Comparison of ENCODE assay signal across 8 mouse cellular contexts in the genomic region with DNA sequence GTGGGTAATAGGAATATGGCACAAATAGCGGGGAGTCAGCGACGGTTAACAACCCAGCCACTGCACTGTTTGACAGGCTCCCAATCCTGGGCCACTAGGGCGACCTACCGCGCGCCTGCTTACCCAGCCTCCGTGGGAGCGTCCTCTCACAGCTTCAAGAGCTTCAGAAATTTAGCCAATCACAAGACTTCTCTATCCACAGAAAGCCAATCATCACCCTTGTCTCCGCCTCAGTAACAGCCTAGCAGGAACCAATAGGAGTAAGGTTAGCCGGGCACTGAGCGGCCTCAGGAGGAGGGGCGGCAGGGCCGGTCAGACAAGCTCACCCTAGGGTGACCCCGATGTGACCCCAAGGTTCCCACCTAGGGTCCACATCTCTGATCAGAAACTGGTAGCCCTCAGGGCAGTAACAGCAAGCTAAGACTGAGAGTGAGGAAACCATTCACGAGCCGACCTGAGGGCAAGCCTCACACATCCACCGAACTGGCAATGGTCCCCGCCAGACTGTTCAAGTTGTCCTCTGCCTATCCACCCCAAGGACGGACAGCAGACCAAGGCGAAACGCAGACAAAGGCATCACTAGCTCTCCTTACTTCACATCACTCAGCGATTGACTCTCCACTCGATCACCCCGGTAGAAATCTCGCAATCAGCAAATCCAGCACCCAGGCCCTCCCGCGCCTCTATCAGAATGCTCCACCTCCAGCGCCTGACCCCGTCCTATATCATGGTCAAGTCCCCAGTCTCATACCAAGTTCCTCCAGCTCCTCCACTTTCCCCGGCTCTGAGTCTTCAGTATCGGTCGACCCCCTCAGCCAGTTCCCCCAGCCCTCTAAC. TPM values are rescaled to one million over a fixed set of nuclear protein-coding genes. Genes with fewer than 3 reads are reported as not detected.
A peak's percentile ranks its signal among the peaks of the same experiment; 100 is the strongest.
DNase-seq lines count a peak whose midpoint lies in the region; ATAC-seq and TF ChIP-seq lines count a peak whose summit lies in the region.

No protein-coding gene starts in this region.

- H3K36me3 ChIP-seq in CH12.LX (replicated peaks in 1 of 2; ENCODE audit: control insufficient read depth in 1 of 2, insufficient read depth in 1 of 2, low read length in 1 of 2), result peaks cover 37 to 43% of the 10 kb centered on the region in 2 experiments
- peaks cover 61% of the 10 kb centered on the region for H3K36me3 ChIP-seq in forebrain, embryonic 13.5 days (ENCODE audit: poor library complexity, severe bottlenecking)
- peaks cover 53% of the 10 kb centered on the region for H3K36me3 ChIP-seq in heart, postnatal 0 days (replicated peaks; ENCODE audit: control insufficient read depth, insufficient read depth, low read length)
- H3K36me3 ChIP-seq in liver, embryonic 15.5 days (replicated peaks), result peaks cover 44% of the 10 kb centered on the region
- H3K36me3 ChIP-seq in neural tube, embryonic 11.5 days (ENCODE audit: control insufficient read depth, insufficient read depth, low read length), result peaks cover 38% of the 10 kb centered on the region
- peaks cover 35% of the 10 kb centered on the region for H3K36me3 ChIP-seq in stomach, postnatal 0 days (ENCODE audit: control insufficient read depth, insufficient read depth, low read length)

- peak overlapping the region; percentile 67 for H3K9ac ChIP-seq in CH12.LX (ENCODE audit: insufficient read depth, low read depth)
- peak overlapping the region; percentile 97 for H3K9ac ChIP-seq in forebrain, embryonic 13.5 days
- H3K9ac ChIP-seq in heart, postnatal 0 days (replicated peaks; ENCODE audit: low read depth, low read length), result peak overlapping the region; percentile 88
- H3K9ac ChIP-seq in liver, embryonic 15.5 days, result peak overlapping the region; percentile 83
- peak overlapping the region; percentile 74 for H3K9ac ChIP-seq in neural tube, embryonic 11.5 days (ENCODE audit: low read length)
- peak overlapping the region; percentile 84 for H3K9ac ChIP-seq in stomach, postnatal 0 days (ENCODE audit: low read length)

- H3K4me1 ChIP-seq in CH12.LX (ENCODE audit: control insufficient read depth in 1 of 2, insufficient read depth in 2 of 2), result peaks cover 24 to 38% of the 10 kb centered on the region in 2 experiments
- peaks cover 39% of the 10 kb centered on the region for H3K4me1 ChIP-seq in forebrain, embryonic 13.5 days
- peaks cover 26% of the 10 kb centered on the region; the same call in 1 of the 2 replicates for H3K4me1 ChIP-seq in heart, postnatal 0 days (ENCODE audit: control insufficient read depth, insufficient read depth)
- peaks cover 69% of the 10 kb centered on the region for H3K4me1 ChIP-seq in liver, embryonic 15.5 days (replicated peaks)
- H3K4me1 ChIP-seq in neural tube, embryonic 11.5 days (ENCODE audit: control insufficient read depth, insufficient read depth, low read length), result peaks cover 32% of the 10 kb centered on the region
- peaks cover 15% of the 10 kb centered on the region for H3K4me1 ChIP-seq in stomach, postnatal 0 days (replicated peaks; ENCODE audit: control insufficient read depth, insufficient read depth)

- H3K4me2 ChIP-seq in CH12.LX (ENCODE audit: insufficient read depth, low read depth, poor library complexity, severe bottlenecking), result peak overlapping the region; percentile 78
- peak overlapping the region; percentile 99 for H3K4me2 ChIP-seq in forebrain, embryonic 13.5 days
- H3K4me2 ChIP-seq in heart, postnatal 0 days (ENCODE audit: low read depth, low read length), result peak overlapping the region; percentile 96
- H3K4me2 ChIP-seq in liver, embryonic 15.5 days, result peak overlapping the region; percentile 100
- H3K4me2 ChIP-seq in neural tube, embryonic 11.5 days (ENCODE audit: low read depth), result peak overlapping the region; percentile 94
- peak overlapping the region; percentile 95 for H3K4me2 ChIP-seq in stomach, postnatal 0 days (replicated peaks; ENCODE audit: low read depth)

- peak overlapping the region; percentile 88 for H3K27ac ChIP-seq in CH12.LX (ENCODE audit: insufficient read depth, low read depth)
- H3K27ac ChIP-seq in forebrain, embryonic 13.5 days, result peak overlapping the region; percentile 99
- peak overlapping the region; percentile 98 for H3K27ac ChIP-seq in heart, postnatal 0 days (ENCODE audit: low read depth)
- H3K27ac ChIP-seq in liver, embryonic 15.5 days (replicated peaks), result peak overlapping the region; percentile 92
- H3K27ac ChIP-seq in neural tube, embryonic 11.5 days (ENCODE audit: low read depth, low read length), result peak overlapping the region; percentile 84
- H3K27ac ChIP-seq in stomach, postnatal 0 days (replicated peaks), result peak overlapping the region; percentile 99

- under 1% methylated on average over 33 of the region's 33 CpGs for WGBS in forebrain, embryonic 13.5 days
- WGBS in heart, postnatal 0 days, result under 1% methylated on average over 33 of the region's 33 CpGs
- under 1% methylated on average over 33 of the region's 33 CpGs for WGBS in liver, embryonic 15.5 days (ENCODE audit: insufficient replicate concordance)
- WGBS in neural tube, embryonic 11.5 days, result under 1% methylated on average over 33 of the region's 33 CpGs
- WGBS in stomach, postnatal 0 days, result under 1% methylated on average over 33 of the region's 33 CpGs

- DNase-seq in CH12.LX (ENCODE audit: extremely low read depth), result peak; percentile 98
- peak; percentile 88 for DNase-seq in c-Kit-positive CD71-positive TER-119-negative erythroid progenitor cells, embryonic 14.5 days (ENCODE audit: low read depth)
- peak; percentile 98 for DNase-seq in heart, postnatal 0 days (ENCODE audit: low spot score)
- DNase-seq in kidney, postnatal 36 days, result peak; percentile 85 to 95
- peak; percentile 76 for DNase-seq in neural tube, embryonic 11.5 days (ENCODE audit: low spot score)
- DNase-seq in stomach, postnatal 0 days (ENCODE audit: low spot score), result peak; percentile 84

- no peak for TF ChIP-seq CTCF in CH12.LX (conservative IDR thresholded peaks at IDR 0.05 in 1 of 2, IDR thresholded peaks at IDR 0.05 in 1 of 2; ENCODE audit: low read depth in 2 of 2, low read length in 2 of 2)
- TF ChIP-seq CTCF in heart, postnatal 0 days (IDR thresholded peaks at IDR 0.05; ENCODE audit: low read depth), result no peak; the same call in 1 of the 2 replicates
- peak; percentile 23; the same call in 1 of the 2 replicates for TF ChIP-seq CTCF in stomach, postnatal 0 days (IDR thresholded peaks at IDR 0.05; ENCODE audit: low read depth)

- peak overlapping the region; percentile 56 to 70 (median 67) for H3K4me3 ChIP-seq in CH12.LX (replicated peaks in 1 of 3; ENCODE audit: low read depth in 2 of 3, low read length in 2 of 3, poor library complexity in 1 of 3)
- H3K4me3 ChIP-seq in forebrain, embryonic 13.5 days, result peak overlapping the region; percentile 79
- H3K4me3 ChIP-seq in heart, postnatal 0 days (ENCODE audit: low read depth, low read length), result peak overlapping the region; percentile 89
- H3K4me3 ChIP-seq in liver, embryonic 15.5 days (replicated peaks), result peak overlapping the region; percentile 69
- peak overlapping the region; percentile 89 for H3K4me3 ChIP-seq in neural tube, embryonic 11.5 days (ENCODE audit: low read depth, low read length)
- peak overlapping the region; percentile 73 for H3K4me3 ChIP-seq in stomach, postnatal 0 days (ENCODE audit: low read depth, low read length)

- H3K79me2 ChIP-seq in CH12.LX (replicated peaks; ENCODE audit: control insufficient read depth, extremely low read depth, insufficient read depth, poor library complexity, severe bottlenecking), result peaks cover 7% of the 10 kb centered on the region; the same call in 1 of the 2 replicates

- TF ChIP-seq RAD21 in CH12.LX (IDR thresholded peaks at IDR 0.05; ENCODE audit: low read depth, low read length), result no peak

- H3K9me3 ChIP-seq in CH12.LX (replicated peaks; ENCODE audit: low read length), result no peaks in the 10 kb centered on the region
- H3K9me3 ChIP-seq in forebrain, embryonic 13.5 days (replicated peaks), result no peaks in the 10 kb centered on the region
- no peaks in the 10 kb centered on the region for H3K9me3 ChIP-seq in heart, postnatal 0 days (replicated peaks; ENCODE audit: control insufficient read depth, low read length)
- no peaks in the 10 kb centered on the region for H3K9me3 ChIP-seq in liver, embryonic 15.5 days (replicated peaks)
- H3K9me3 ChIP-seq in neural tube, embryonic 11.5 days (ENCODE audit: control insufficient read depth, low read length), result no peaks in the 10 kb centered on the region
- no peaks in the 10 kb centered on the region for H3K9me3 ChIP-seq in stomach, postnatal 0 days (ENCODE audit: control insufficient read depth, low read length)

- peak; percentile 72 for TF ChIP-seq POLR2A in CH12.LX (IDR thresholded peaks at IDR 0.05; ENCODE audit: low read depth, low read length)

- in situ Hi-C loops in CH12.LX (cut with MboI; ENCODE audit: low pct_ligation_motif_present, low pct_unique_long_range_greater_than_20kb, low sequenced_read_pairs), result loop anchor here (10.0 kb wide), 1 partner anchor 116 kb away; no protein-coding TSS in a partner anchor

- dilution Hi-C loops in CH12.LX (cut with MboI; ENCODE audit: extremely low pct_ligation_motif_present, extremely low pct_unique_long_range_greater_than_20kb, low sequenced_read_pairs), result no loop called here

- ATAC-seq in forebrain, embryonic 13.5 days, result peak; percentile 68
- ATAC-seq in heart, postnatal 0 days (ENCODE audit: insufficient read depth, low read depth), result peak; percentile 67
- peak; percentile 83 for ATAC-seq in liver, embryonic 15.5 days (ENCODE audit: insufficient read depth)
- ATAC-seq in neural tube, embryonic 11.5 days (ENCODE audit: insufficient read depth, low FRiP score, low TSS enrichment), result peak; percentile 64
- peak; percentile 70 for ATAC-seq in stomach, postnatal 0 days (ENCODE audit: low FRiP score, low TSS enrichment)

- no peak for TF ChIP-seq EP300 in CH12.LX (IDR thresholded peaks at IDR 0.05; ENCODE audit: low read length)
- TF ChIP-seq EP300 in heart, postnatal 0 days (IDR thresholded peaks at IDR 0.05; ENCODE audit: low read depth), result 0 out of 2 replicates have a peak, but pooled peaks have one; percentile 15
- TF ChIP-seq EP300 in stomach, postnatal 0 days (optimal IDR thresholded peaks at IDR 0.05), result no peak

- H3K27me3 ChIP-seq in CH12.LX (replicated peaks), result peaks cover 7% of the 10 kb centered on the region
- no peaks in the 10 kb centered on the region for H3K27me3 ChIP-seq in forebrain, embryonic 13.5 days
- H3K27me3 ChIP-seq in heart, postnatal 0 days (ENCODE audit: control insufficient read depth, insufficient read depth, low read length), result no peaks in the 10 kb centered on the region
- H3K27me3 ChIP-seq in liver, embryonic 15.5 days, result no peaks in the 10 kb centered on the region
- H3K27me3 ChIP-seq in neural tube, embryonic 11.5 days (ENCODE audit: control insufficient read depth, insufficient read depth, low read length), result no peaks in the 10 kb centered on the region
- no peaks in the 10 kb centered on the region for H3K27me3 ChIP-seq in stomach, postnatal 0 days (ENCODE audit: control insufficient read depth, insufficient read depth, low read length)

RNA-seq across cellular contexts. Expression of gene Kdm6b, which starts 4.7 kb away (rescaled TPM):
- total RNA-seq in CH12.LX (2012; rRNA removed) (2.9 and 5.7 TPM in 2 replicates), CH12.LX (2014; rRNA removed) (0.36 and 0.66 TPM in 2 replicates)
- 6.0 and 7.2 TPM in 2 replicates for polyA plus RNA-seq in CH12.LX (2012; ENCODE audit: insufficient read length, low read depth)
- 55.4 and 59.3 TPM in 2 replicates for polyA plus RNA-seq in forebrain, embryonic 13.5 days (2015; fragmentation: Nextera tagmentation; extraction: Ambion mirVana)
- 7.8 and 10.0 TPM in 2 replicates for total RNA-seq in heart, postnatal 0 days (2014; rRNA removed; ENCODE audit: low replicate concordance)
- 23.0 and 23.6 TPM in 2 replicates for polyA plus RNA-seq in heart, postnatal 0 days (2015; fragmentation: Nextera tagmentation; extraction: Ambion mirVana)
- 4.0 TPM in 2 replicates for polyA plus RNA-seq in liver, embryonic 15.5 days (2015; fragmentation: Nextera tagmentation; extraction: Ambion mirVana)
- polyA plus RNA-seq in neural tube, embryonic 11.5 days (2014; fragmentation: Nextera tagmentation; extraction: Ambion mirVana), result 37.9 and 42.0 TPM in 2 replicates
- 12.9 and 13.1 TPM in 2 replicates for polyA plus RNA-seq in stomach, postnatal 0 days (2015; fragmentation: Nextera tagmentation; extraction: Ambion mirVana)

RNA-seq across cellular contexts. Expression of gene Tmem88, which starts 10.7 kb away (rescaled TPM):
- total RNA-seq in CH12.LX (2012; rRNA removed) (0.25 and 0.38 TPM in 2 replicates), CH12.LX (2014; rRNA removed) (not detected in 2 replicates)
- 0.16 and 0.22 TPM in 2 replicates for polyA plus RNA-seq in CH12.LX (2012; ENCODE audit: insufficient read length, low read depth)
- 6.3 and 6.6 TPM in 2 replicates for polyA plus RNA-seq in forebrain, embryonic 13.5 days (2015; fragmentation: Nextera tagmentation; extraction: Ambion mirVana)
- total RNA-seq in heart, postnatal 0 days (2014; rRNA removed; ENCODE audit: low replicate concordance), result 32.4 and 33.0 TPM in 2 replicates
- 59.7 and 62.5 TPM in 2 replicates for polyA plus RNA-seq in heart, postnatal 0 days (2015; fragmentation: Nextera tagmentation; extraction: Ambion mirVana)
- polyA plus RNA-seq in liver, embryonic 15.5 days (2015; fragmentation: Nextera tagmentation; extraction: Ambion mirVana), result 6.6 and 7.1 TPM in 2 replicates
- polyA plus RNA-seq in neural tube, embryonic 11.5 days (2014; fragmentation: Nextera tagmentation; extraction: Ambion mirVana), result 13.1 and 17.2 TPM in 2 replicates
- polyA plus RNA-seq in stomach, postnatal 0 days (2015; fragmentation: Nextera tagmentation; extraction: Ambion mirVana), result 14.9 and 17.8 TPM in 2 replicates

RNA-seq across cellular contexts. Expression of gene Cyb5d1, which starts 13.3 kb away (rescaled TPM):
- total RNA-seq in CH12.LX (2012; rRNA removed), result 28.4 and 37.4 TPM in 2 replicates
- 27.3 and 29.3 TPM in 2 replicates for total RNA-seq in CH12.LX (2014; rRNA removed)
- 29.5 and 33.2 TPM in 2 replicates for polyA plus RNA-seq in CH12.LX (2012; ENCODE audit: insufficient read length, low read depth)
- 45.9 and 48.6 TPM in 2 replicates for polyA plus RNA-seq in forebrain, embryonic 13.5 days (2015; fragmentation: Nextera tagmentation; extraction: Ambion mirVana)
- total RNA-seq in heart, postnatal 0 days (2014; rRNA removed; ENCODE audit: low replicate concordance), result 14.2 and 17.6 TPM in 2 replicates
- 16.7 and 18.6 TPM in 2 replicates for polyA plus RNA-seq in heart, postnatal 0 days (2015; fragmentation: Nextera tagmentation; extraction: Ambion mirVana)
- 9.6 and 11.0 TPM in 2 replicates for polyA plus RNA-seq in liver, embryonic 15.5 days (2015; fragmentation: Nextera tagmentation; extraction: Ambion mirVana)
- polyA plus RNA-seq in neural tube, embryonic 11.5 days (2014; fragmentation: Nextera tagmentation; extraction: Ambion mirVana), result 44.7 and 48.4 TPM in 2 replicates
- polyA plus RNA-seq in stomach, postnatal 0 days (2015; fragmentation: Nextera tagmentation; extraction: Ambion mirVana), result 9.1 and 9.5 TPM in 2 replicates

RNA-seq across cellular contexts. Expression of gene Naa38, which starts 13.5 kb away (rescaled TPM):
- total RNA-seq in CH12.LX (2012; rRNA removed), result 193 and 208 TPM in 2 replicates
- 161 and 201 TPM in 2 replicates for total RNA-seq in CH12.LX (2014; rRNA removed)
- polyA plus RNA-seq in CH12.LX (2012; ENCODE audit: insufficient read length, low read depth), result 137 and 153 TPM in 2 replicates
- 100.0 and 108 TPM in 2 replicates for polyA plus RNA-seq in forebrain, embryonic 13.5 days (2015; fragmentation: Nextera tagmentation; extraction: Ambion mirVana)
- total RNA-seq in heart, postnatal 0 days (2014; rRNA removed; ENCODE audit: low replicate concordance), result 64.9 and 93.4 TPM in 2 replicates
- 171 and 175 TPM in 2 replicates for polyA plus RNA-seq in heart, postnatal 0 days (2015; fragmentation: Nextera tagmentation; extraction: Ambion mirVana)
- 77.2 and 88.0 TPM in 2 replicates for polyA plus RNA-seq in liver, embryonic 15.5 days (2015; fragmentation: Nextera tagmentation; extraction: Ambion mirVana)
- 125 and 129 TPM in 2 replicates for polyA plus RNA-seq in neural tube, embryonic 11.5 days (2014; fragmentation: Nextera tagmentation; extraction: Ambion mirVana)
- polyA plus RNA-seq in stomach, postnatal 0 days (2015; fragmentation: Nextera tagmentation; extraction: Ambion mirVana), result 153 and 170 TPM in 2 replicates

RNA-seq across cellular contexts. Expression of gene Chd3, which starts 39.6 kb away (rescaled TPM):
- total RNA-seq in CH12.LX (2012; rRNA removed), result 66.4 and 69.6 TPM in 2 replicates
- 30.6 and 31.9 TPM in 2 replicates for total RNA-seq in CH12.LX (2014; rRNA removed)
- 87.1 and 92.0 TPM in 2 replicates for polyA plus RNA-seq in CH12.LX (2012; ENCODE audit: insufficient read length, low read depth)
- polyA plus RNA-seq in forebrain, embryonic 13.5 days (2015; fragmentation: Nextera tagmentation; extraction: Ambion mirVana), result 104 and 106 TPM in 2 replicates
- total RNA-seq in heart, postnatal 0 days (2014; rRNA removed; ENCODE audit: low replicate concordance), result 23.6 and 23.8 TPM in 2 replicates
- polyA plus RNA-seq in heart, postnatal 0 days (2015; fragmentation: Nextera tagmentation; extraction: Ambion mirVana), result 10.3 and 12.4 TPM in 2 replicates
- polyA plus RNA-seq in liver, embryonic 15.5 days (2015; fragmentation: Nextera tagmentation; extraction: Ambion mirVana), result 3.4 and 5.8 TPM in 2 replicates
- polyA plus RNA-seq in neural tube, embryonic 11.5 days (2014; fragmentation: Nextera tagmentation; extraction: Ambion mirVana), result 57.3 and 60.1 TPM in 2 replicates
- polyA plus RNA-seq in stomach, postnatal 0 days (2015; fragmentation: Nextera tagmentation; extraction: Ambion mirVana), result 18.4 and 18.9 TPM in 2 replicates

Comparison
In these comparisons a context has a peak if more than half of its experiments do, and no peak if none do; other contexts are left out.
1. Peak in every context shown above with its lines: DNase-seq, ATAC-seq, H3K4me3 ChIP-seq and H3K27ac ChIP-seq.